ENCODE assay signal across 8 mouse cellular contexts in genomic region chr5:120560129-120560615, GRCm38 (mm10). TPM values are rescaled to one million over a fixed set of nuclear protein-coding genes. Genes with fewer than 3 reads are reported as not detected.
DNase-seq lines count a peak whose midpoint lies in the region; ATAC-seq and TF ChIP-seq lines count a peak whose summit lies in the region.

No protein-coding gene starts in this region.

- no peaks in the 10 kb centered on the region; the same call in 1 of the 2 replicates for H3K36me3 ChIP-seq in kidney, adult 2 months (ENCODE audit: control insufficient read depth, insufficient read depth, low read length)
- peaks cover 21% of the 10 kb centered on the region for H3K36me3 ChIP-seq in intestine, embryonic 14.5 days (ENCODE audit: control insufficient read depth, insufficient read depth, low read length)
- peaks cover 14% of the 10 kb centered on the region for H3K36me3 ChIP-seq in midbrain, embryonic 14.5 days (ENCODE audit: control insufficient read depth, insufficient read depth, low read length)

- WGBS in kidney, adult 2 months: 25% methylated on average over 9 of the region's 9 CpGs
- 41% methylated on average over 9 of the region's 9 CpGs for WGBS in intestine, embryonic 14.5 days
- WGBS in midbrain, embryonic 14.5 days: 65% methylated on average over 9 of the region's 9 CpGs

- no peak for TF ChIP-seq CTCF in kidney, adult 2 months (conservative IDR thresholded peaks at IDR 0.05; ENCODE audit: insufficient read depth, insufficient read length, low read depth, low read length)

- no peak for TF ChIP-seq POLR2A in kidney, adult 2 months (IDR thresholded peaks at IDR 0.05; ENCODE audit: low read depth, low read length)

- H3K4me2 ChIP-seq in intestine, embryonic 14.5 days (ENCODE audit: low read length): peak overlapping the region; percentile 41
- no peak overlapping the region for H3K4me2 ChIP-seq in midbrain, embryonic 14.5 days (ENCODE audit: low read length)

- peak overlapping the region; percentile 92 for H3K27ac ChIP-seq in kidney, adult 2 months (ENCODE audit: insufficient read depth, low read depth, low read length)
- H3K27ac ChIP-seq in intestine, embryonic 14.5 days (ENCODE audit: low read depth): peak overlapping the region; percentile 64
- peak overlapping the region; percentile 57; the same call in 1 of the 2 replicates for H3K27ac ChIP-seq in midbrain, embryonic 14.5 days (replicated peaks; ENCODE audit: low read depth, low read length)

- no peaks in the 10 kb centered on the region for H3K9me3 ChIP-seq in intestine, embryonic 14.5 days (ENCODE audit: control insufficient read depth, low read length)
- H3K9me3 ChIP-seq in midbrain, embryonic 14.5 days (ENCODE audit: control insufficient read depth, low read length): no peaks in the 10 kb centered on the region

- H3K4me3 ChIP-seq in kidney, adult 2 months (ENCODE audit: insufficient read depth, low read depth, low read length): 0 out of 2 replicates have a peak overlapping the region, but pooled peaks have one; percentile 3
- peak overlapping the region; percentile 18; the same call in 1 of the 2 replicates for H3K4me3 ChIP-seq in intestine, embryonic 14.5 days (ENCODE audit: low read depth, low read length)
- no peak overlapping the region for H3K4me3 ChIP-seq in midbrain, embryonic 14.5 days (replicated peaks; ENCODE audit: low read depth, low read length)

- intact Hi-C loops in gastrocnemius, postnatal 36 days (cut with DNase I): no loop called here

- peak; percentile 35 for DNase-seq in kidney, adult 2 months
- DNase-seq in kidney, postnatal 14 days: no peak
- DNase-seq in cerebellum, postnatal 10 days: peak; percentile 59 to 60
- DNase-seq in intestine, embryonic 14.5 days (ENCODE audit: low spot score): no peak
- DNase-seq in midbrain, embryonic 14.5 days: no peak
- no peak for DNase-seq in gastrocnemius, adult 8-10 months (ENCODE audit: low spot score in 2 of 2)
- no peak for DNase-seq in gastrocnemius, postnatal 36 days
- no peak for DNase-seq in left cerebral cortex, adult 8-10 months (ENCODE audit: low spot score in 2 of 2)

- H3K9ac ChIP-seq in intestine, embryonic 14.5 days (ENCODE audit: low read length): no peak overlapping the region
- no peak overlapping the region for H3K9ac ChIP-seq in midbrain, embryonic 14.5 days (replicated peaks; ENCODE audit: low read length)

- H3K27me3 ChIP-seq in kidney, adult 2 months (replicated peaks; ENCODE audit: control insufficient read depth, insufficient read depth, low read length): no peaks in the 10 kb centered on the region
- H3K27me3 ChIP-seq in intestine, embryonic 14.5 days (replicated peaks; ENCODE audit: control insufficient read depth, insufficient read depth, low read length): no peaks in the 10 kb centered on the region
- no peaks in the 10 kb centered on the region for H3K27me3 ChIP-seq in midbrain, embryonic 14.5 days (ENCODE audit: control insufficient read depth, insufficient read depth, low read length)

- ATAC-seq in intestine, embryonic 14.5 days (replicated peaks; ENCODE audit: low FRiP score, low TSS enrichment, low read depth): no peak; the same call in 1 of the 2 replicates
- ATAC-seq in midbrain, embryonic 14.5 days (ENCODE audit: low FRiP score, low TSS enrichment): no peak

- peaks cover 21% of the 10 kb centered on the region for H3K4me1 ChIP-seq in kidney, adult 2 months (ENCODE audit: control insufficient read depth, insufficient read depth, low read length)
- H3K4me1 ChIP-seq in intestine, embryonic 14.5 days (replicated peaks; ENCODE audit: control insufficient read depth, insufficient read depth, low read length): peaks cover 46% of the 10 kb centered on the region
- H3K4me1 ChIP-seq in midbrain, embryonic 14.5 days (ENCODE audit: control insufficient read depth, insufficient read depth, low read length): peaks cover 31% of the 10 kb centered on the region

RNA-seq across cellular contexts. Expression of gene Tpcn1, which starts 28.3 kb away (rescaled TPM):
- polyA plus RNA-seq in kidney, adult 2 months (2012; rRNA removed): 200 and 216 TPM in 2 replicates
- polyA plus RNA-seq in intestine, embryonic 14.5 days (2014; fragmentation: Nextera tagmentation; extraction: Ambion mirVana): 22.7 and 23.6 TPM in 2 replicates
- polyA plus RNA-seq in midbrain, embryonic 14.5 days (2014; fragmentation: Nextera tagmentation; extraction: Ambion mirVana): 10.4 and 12.2 TPM in 2 replicates
- total RNA-seq in gastrocnemius, adult 8-10 months (2022): 10 to 100 TPM; 39.3 to 42.7 (median 41.5) TPM
- 10 to 100 TPM; 35.2 to 44.6 TPM for total RNA-seq in gastrocnemius, postnatal 36 days (2021)
- 10 to 100 TPM; 32.5 to 41.9 (median 34.2) TPM for total RNA-seq in left cerebral cortex, adult 8-10 months (2022)

RNA-seq across cellular contexts. Expression of gene Iqcd, which starts 28.6 kb away (rescaled TPM):
- polyA plus RNA-seq in kidney, adult 2 months (2012; rRNA removed): 2.1 and 2.5 TPM in 2 replicates
- polyA plus RNA-seq in intestine, embryonic 14.5 days (2014; fragmentation: Nextera tagmentation; extraction: Ambion mirVana): 0.24 and 0.48 TPM in 2 replicates
- 1.4 and 1.7 TPM in 2 replicates for polyA plus RNA-seq in midbrain, embryonic 14.5 days (2014; fragmentation: Nextera tagmentation; extraction: Ambion mirVana)
- not detected for total RNA-seq in gastrocnemius, adult 8-10 months (2022)
- under 1 TPM in 1 of 2 experiments, not detected in 1; 0.15 TPM for total RNA-seq in gastrocnemius, postnatal 36 days (2021)
- 1 to 10 TPM in 3 of 4 experiments, under 1 TPM in 1; 0.78 to 1.3 (median 1.3) TPM for total RNA-seq in left cerebral cortex, adult 8-10 months (2022)

RNA-seq across cellular contexts. Expression of gene Slc8b1, which starts 49.2 kb away (rescaled TPM):
- 23.0 and 25.8 TPM in 2 replicates for polyA plus RNA-seq in kidney, adult 2 months (2012; rRNA removed)
- polyA plus RNA-seq in intestine, embryonic 14.5 days (2014; fragmentation: Nextera tagmentation; extraction: Ambion mirVana): 3.3 and 3.8 TPM in 2 replicates
- 0.85 and 1.5 TPM in 2 replicates for polyA plus RNA-seq in midbrain, embryonic 14.5 days (2014; fragmentation: Nextera tagmentation; extraction: Ambion mirVana)
- total RNA-seq in gastrocnemius, adult 8-10 months (2022): 10 to 100 TPM in 1 of 4 experiments, 1 to 10 TPM in 3; 6.0 to 10.7 (median 6.5) TPM
- 1 to 10 TPM; 7.9 to 9.7 TPM for total RNA-seq in gastrocnemius, postnatal 36 days (2021)
- total RNA-seq in left cerebral cortex, adult 8-10 months (2022): 1 to 10 TPM; 5.0 to 8.6 (median 6.3) TPM

RNA-seq across cellular contexts. Expression of gene Rita1, which starts 52.2 kb away (rescaled TPM):
- 25.2 and 32.1 TPM in 2 replicates for polyA plus RNA-seq in kidney, adult 2 months (2012; rRNA removed)
- polyA plus RNA-seq in intestine, embryonic 14.5 days (2014; fragmentation: Nextera tagmentation; extraction: Ambion mirVana): 8.1 and 9.4 TPM in 2 replicates
- polyA plus RNA-seq in midbrain, embryonic 14.5 days (2014; fragmentation: Nextera tagmentation; extraction: Ambion mirVana): 20.6 and 25.5 TPM in 2 replicates
- 1 to 10 TPM; 4.9 to 8.3 (median 6.4) TPM for total RNA-seq in gastrocnemius, adult 8-10 months (2022)
- total RNA-seq in gastrocnemius, postnatal 36 days (2021): 1 to 10 TPM; 5.6 to 6.8 TPM
- total RNA-seq in left cerebral cortex, adult 8-10 months (2022): 10 to 100 TPM; 25.1 to 30.2 (median 28.8) TPM

RNA-seq across cellular contexts. Expression of gene Ddx54, which starts 52.4 kb away (rescaled TPM):
- 29.3 and 31.6 TPM in 2 replicates for polyA plus RNA-seq in kidney, adult 2 months (2012; rRNA removed)
- 39.3 and 41.0 TPM in 2 replicates for polyA plus RNA-seq in intestine, embryonic 14.5 days (2014; fragmentation: Nextera tagmentation; extraction: Ambion mirVana)
- polyA plus RNA-seq in midbrain, embryonic 14.5 days (2014; fragmentation: Nextera tagmentation; extraction: Ambion mirVana): 29.4 and 31.9 TPM in 2 replicates
- 10 to 100 TPM; 16.7 to 19.7 (median 17.3) TPM for total RNA-seq in gastrocnemius, adult 8-10 months (2022)
- 10 to 100 TPM; 15.8 to 17.7 TPM for total RNA-seq in gastrocnemius, postnatal 36 days (2021)
- 10 to 100 TPM; 32.4 to 36.9 (median 35.7) TPM for total RNA-seq in left cerebral cortex, adult 8-10 months (2022)

Comparison
In these comparisons a context has a peak if more than half of its experiments do, and no peak if none do; other contexts are left out.
1. DNase-seq: peak in kidney, adult 2 months (single experiment) and cerebellum, postnatal 10 days (2 of 2); none in kidney, postnatal 14 days (single experiment), intestine, embryonic 14.5 days (single experiment), midbrain, embryonic 14.5 days (single experiment), gastrocnemius, adult 8-10 months (0 of 2), gastrocnemius, postnatal 36 days (0 of 2) and left cerebral cortex, adult 8-10 months (0 of 2).
2. Peak in every context shown above with its lines, with median percentiles within 50 percentile points of each other: H3K27ac ChIP-seq.